Mouse (Mus musculus): ENCODE measurements at regions not wholly inside any gene's neighbourhood (a gene's known extent, or its start where the extent isn't known, plus 50 kb on each side); places are given as distances from the start of the nearest gene placed in this dataset.

- in situ Hi-C loops (cut with MboI, MseI) = no loop called here
Measured at GRCm38 (mm10) chr11:21478191-21478590, 93.8 kb upstream of the Wdpcp start.

- in situ Hi-C loops (cut with MboI, MseI) = loop anchor here (25.0 kb wide), 1 partner anchor 683 kb away; no protein-coding TSS in a partner anchor
Measured at GRCm38 (mm10) chr11:21470711-21471110, 99.7 kb upstream of the Ugp2 start.

GRCm38 (mm10) chr11:21468465-21468864, 97.5 kb upstream of the Ugp2 start:
- in situ Hi-C loops (cut with MboI, MseI) = loop anchor here (25.0 kb wide), 1 partner anchor 681 kb away; no protein-coding TSS in a partner anchor

GRCm38 (mm10) chr11:21460011-21460410, 89.0 kb upstream of the Ugp2 start:
- in situ Hi-C loops (cut with MboI, MseI) = loop anchor here (25.0 kb wide), 1 partner anchor 673 kb away; no protein-coding TSS in a partner anchor

- in situ Hi-C loops (cut with MboI, MseI) = loop anchor here (5.0 to 25.0 kb wide), 2 partner anchors 146 to 666 kb away; no protein-coding TSS in a partner anchor
Measured at GRCm38 (mm10) chr11:21453308-21454106, 82.5 kb upstream of the Ugp2 start.

GRCm38 (mm10) chr11:21433726-21434125, 62.7 kb upstream of the Ugp2 start:
- in situ Hi-C loops (cut with MboI, MseI) = no loop called here

GRCm38 (mm10) chr11:21430021-21430420, 59.0 kb upstream of the Ugp2 start:
- in situ Hi-C loops (cut with MboI, MseI) = no loop called here

GRCm38 (mm10) chr11:21428749-21429148, 57.7 kb upstream of the Ugp2 start:
- in situ Hi-C loops (cut with MboI, MseI) = no loop called here

GRCm38 (mm10) chr11:21428013-21428317, 57.0 kb upstream of the Ugp2 start:
- in situ Hi-C loops (cut with MboI, MseI) = no loop called here

GRCm38 (mm10) chr11:21427291-21428012, 56.5 kb upstream of the Ugp2 start:
- in situ Hi-C loops (cut with MboI, MseI) = no loop called here

- in situ Hi-C loops (cut with MboI, MseI) = no loop called here
Measured at GRCm38 (mm10) chr11:21425480-21426101, 54.6 kb upstream of the Ugp2 start.

- in situ Hi-C loops (cut with MboI, MseI) = no loop called here
Measured at GRCm38 (mm10) chr11:21424345-21424744, 53.3 kb upstream of the Ugp2 start.

GRCm38 (mm10) chr11:21422281-21422878, 51.4 kb upstream of the Ugp2 start:
- in situ Hi-C loops (cut with MboI, MseI) = no loop called here

Data from T-helper 1 cell (primary cell).